ENCODE assay signal across 8 mouse cellular contexts in the genomic region with DNA sequence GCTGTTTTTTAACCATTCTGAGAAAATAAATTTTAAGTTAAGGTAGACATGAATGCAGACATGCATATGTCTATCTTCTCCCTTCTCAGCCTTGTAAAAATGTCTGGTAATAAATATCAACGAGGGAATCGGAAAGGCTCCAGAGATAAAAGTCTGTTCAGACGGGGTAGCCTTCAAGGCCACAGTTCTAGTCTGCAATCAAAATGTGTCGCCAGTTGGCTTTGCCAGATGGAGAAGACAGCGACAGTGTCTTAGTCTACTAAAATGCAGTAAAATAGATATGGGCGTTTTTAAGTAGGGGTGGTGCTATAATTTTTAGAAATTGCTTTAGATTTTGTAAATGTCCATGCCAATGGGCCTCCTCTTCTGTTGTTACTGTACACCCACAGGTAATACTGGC. TPM values are rescaled to one million over a fixed set of nuclear protein-coding genes. Genes with fewer than 3 reads are reported as not detected.
DNase-seq lines count a peak whose midpoint lies in the region; ATAC-seq and TF ChIP-seq lines count a peak whose summit lies in the region.

No protein-coding gene starts in this region.

- peak overlapping the region; percentile 84 for H3K4me2 ChIP-seq in hindbrain, postnatal 0 days (ENCODE audit: low read depth, low read length)
- peak overlapping the region; percentile 78 for H3K4me2 ChIP-seq in midbrain, postnatal 0 days (ENCODE audit: low read depth, low read length, poor library complexity, severe bottlenecking)

- peaks cover 45% of the 10 kb centered on the region for H3K4me1 ChIP-seq in embryonic facial prominence, embryonic 10.5 days
- H3K4me1 ChIP-seq in hindbrain, postnatal 0 days (ENCODE audit: insufficient read depth, low read length), result peaks cover 14% of the 10 kb centered on the region
- H3K4me1 ChIP-seq in midbrain, postnatal 0 days (ENCODE audit: insufficient read depth, low read length), result peaks cover 9% of the 10 kb centered on the region; the same call in 1 of the 2 replicates

- no peak for TF ChIP-seq CTCF in layer of hippocampus, adult 2 months (conservative IDR thresholded peaks at IDR 0.05)
- no peak for TF ChIP-seq CTCF in hindbrain, postnatal 0 days (IDR thresholded peaks at IDR 0.05; ENCODE audit: low read depth)
- TF ChIP-seq CTCF in midbrain, postnatal 0 days (IDR thresholded peaks at IDR 0.05), result no peak

- no peaks in the 10 kb centered on the region for H3K9me3 ChIP-seq in embryonic facial prominence, embryonic 10.5 days
- no peaks in the 10 kb centered on the region for H3K9me3 ChIP-seq in hindbrain, postnatal 0 days (ENCODE audit: low read length)
- H3K9me3 ChIP-seq in midbrain, postnatal 0 days (ENCODE audit: low read length), result no peaks in the 10 kb centered on the region

- WGBS in embryonic facial prominence, embryonic 10.5 days, result 66% methylated on average over 6 of the region's 6 CpGs
- 53% methylated on average over 6 of the region's 6 CpGs for WGBS in hindbrain, postnatal 0 days
- WGBS in midbrain, postnatal 0 days, result 68% methylated on average over 6 of the region's 6 CpGs

- DNase-seq in layer of hippocampus, adult 2 months (ENCODE audit: low spot score in 2 of 2), result peak in 1 of 2 experiments; percentile 10
- no peak for DNase-seq in layer of hippocampus, adult 11-12 months (ENCODE audit: low spot score)
- no peak for DNase-seq in embryonic facial prominence, embryonic 10.5 days (ENCODE audit: low spot score)
- no peak for DNase-seq in hindbrain, postnatal 0 days (ENCODE audit: low spot score)
- no peak for DNase-seq in midbrain, postnatal 0 days (ENCODE audit: low spot score)
- no peak for DNase-seq in right cerebral cortex, postnatal 4 days
- no peak for DNase-seq in left cerebral cortex, adult 9 months (ENCODE audit: low spot score in 2 of 2)
- no peak for DNase-seq in frontal cortex, adult 2 months (ENCODE audit: extremely low spot score in 1 of 2, low spot score in 1 of 2)

- peak overlapping the region; percentile 100; the same call in 1 of the 2 replicates for H3K27ac ChIP-seq in layer of hippocampus, adult 2 months
- no peak overlapping the region for H3K27ac ChIP-seq in embryonic facial prominence, embryonic 10.5 days (replicated peaks)
- H3K27ac ChIP-seq in hindbrain, postnatal 0 days, result no peak overlapping the region
- no peak overlapping the region for H3K27ac ChIP-seq in midbrain, postnatal 0 days (ENCODE audit: low read depth, low read length)

- H3K27me3 ChIP-seq in embryonic facial prominence, embryonic 10.5 days (replicated peaks; ENCODE audit: low read depth, poor library complexity, severe bottlenecking), result no peaks in the 10 kb centered on the region
- H3K27me3 ChIP-seq in hindbrain, postnatal 0 days (ENCODE audit: insufficient read depth, low read length), result no peaks in the 10 kb centered on the region
- H3K27me3 ChIP-seq in midbrain, postnatal 0 days (ENCODE audit: insufficient read depth, low read length), result no peaks in the 10 kb centered on the region

- no peak overlapping the region for H3K9ac ChIP-seq in hindbrain, postnatal 0 days (replicated peaks; ENCODE audit: low read length)
- H3K9ac ChIP-seq in midbrain, postnatal 0 days (replicated peaks; ENCODE audit: low read length, poor library complexity, severe bottlenecking), result no peak overlapping the region

- H3K4me3 ChIP-seq in layer of hippocampus, adult 2 months, result peak overlapping the region; percentile 99
- H3K4me3 ChIP-seq in embryonic facial prominence, embryonic 10.5 days, result peak overlapping the region; percentile 95
- H3K4me3 ChIP-seq in hindbrain, postnatal 0 days (ENCODE audit: low read length), result peak overlapping the region; percentile 93
- H3K4me3 ChIP-seq in midbrain, postnatal 0 days (ENCODE audit: low read depth, low read length), result peak overlapping the region; percentile 14; the same call in 1 of the 2 replicates

- no peak for ATAC-seq in hindbrain, postnatal 0 days
- ATAC-seq in midbrain, postnatal 0 days (ENCODE audit: low FRiP score), result no peak

- peaks cover 38% of the 10 kb centered on the region for H3K36me3 ChIP-seq in embryonic facial prominence, embryonic 10.5 days (replicated peaks)
- peaks cover under 1% of the 10 kb centered on the region; the same call in 1 of the 2 replicates for H3K36me3 ChIP-seq in hindbrain, postnatal 0 days (ENCODE audit: insufficient read depth, low read length)
- no peaks in the 10 kb centered on the region for H3K36me3 ChIP-seq in midbrain, postnatal 0 days (ENCODE audit: insufficient read depth, low read length)

RNA-seq across cellular contexts. Expression of a gene that starts 1.9 kb away (rescaled TPM):
- 10 to 100 TPM; 24.8 to 29.6 TPM for total RNA-seq in layer of hippocampus, adult 2 months (2021)
- polyA plus RNA-seq in embryonic facial prominence, embryonic 10.5 days (2016; fragmentation: Nextera tagmentation; extraction: Ambion mirVana), result 23.5 and 24.7 TPM in 2 replicates
- 8.4 and 10.4 TPM in 2 replicates for total RNA-seq in hindbrain, postnatal 0 days (2014; rRNA removed)
- 14.7 and 14.8 TPM in 2 replicates for polyA plus RNA-seq in hindbrain, postnatal 0 days (2015; fragmentation: Nextera tagmentation; extraction: Ambion mirVana)
- total RNA-seq in midbrain, postnatal 0 days (2014; rRNA removed), result 4.6 and 4.9 TPM in 2 replicates
- 10.7 and 15.1 TPM in 2 replicates for polyA plus RNA-seq in midbrain, postnatal 0 days (2015; fragmentation: Nextera tagmentation; extraction: Ambion mirVana)
- 17.9 and 18.1 TPM in 2 replicates for polyA plus RNA-seq in frontal cortex, adult 2 months (2012; rRNA removed)

RNA-seq across cellular contexts. Expression of a gene that starts 2.2 kb away (rescaled TPM):
- 10 to 100 TPM in 1 of 2 experiments, 1 to 10 TPM in 1; 9.8 to 11.7 TPM for total RNA-seq in layer of hippocampus, adult 2 months (2021)
- 10.6 and 11.0 TPM in 2 replicates for polyA plus RNA-seq in embryonic facial prominence, embryonic 10.5 days (2016; fragmentation: Nextera tagmentation; extraction: Ambion mirVana)
- 13.5 and 14.4 TPM in 2 replicates for total RNA-seq in hindbrain, postnatal 0 days (2014; rRNA removed)
- polyA plus RNA-seq in hindbrain, postnatal 0 days (2015; fragmentation: Nextera tagmentation; extraction: Ambion mirVana), result 6.6 and 7.5 TPM in 2 replicates
- 13.1 and 16.9 TPM in 2 replicates for total RNA-seq in midbrain, postnatal 0 days (2014; rRNA removed)
- polyA plus RNA-seq in midbrain, postnatal 0 days (2015; fragmentation: Nextera tagmentation; extraction: Ambion mirVana), result 8.0 and 9.0 TPM in 2 replicates
- 8.2 and 9.7 TPM in 2 replicates for polyA plus RNA-seq in frontal cortex, adult 2 months (2012; rRNA removed)

RNA-seq across cellular contexts. Expression of a gene that starts 23.1 kb away (rescaled TPM):
- under 1 TPM; 0.33 to 0.37 TPM for total RNA-seq in layer of hippocampus, adult 2 months (2021)
- 0.08 TPM in 1 of 2 replicates, not detected in the other for polyA plus RNA-seq in embryonic facial prominence, embryonic 10.5 days (2016; fragmentation: Nextera tagmentation; extraction: Ambion mirVana)
- total RNA-seq in hindbrain, postnatal 0 days (2014; rRNA removed), result 0.07 TPM in 1 of 2 replicates, not detected in the other
- polyA plus RNA-seq in hindbrain, postnatal 0 days (2015; fragmentation: Nextera tagmentation; extraction: Ambion mirVana), result not detected in 2 replicates
- total RNA-seq in midbrain, postnatal 0 days (2014; rRNA removed), result 0.14 and 0.93 TPM in 2 replicates
- 0.38 TPM in 1 of 2 replicates, not detected in the other for polyA plus RNA-seq in midbrain, postnatal 0 days (2015; fragmentation: Nextera tagmentation; extraction: Ambion mirVana)
- polyA plus RNA-seq in frontal cortex, adult 2 months (2012; rRNA removed), result 12.9 and 24.9 TPM in 2 replicates

Comparison
In these comparisons a context has a peak if more than half of its experiments do, and no peak if none do; other contexts are left out.
1. H3K4me3 ChIP-seq: peak in every context shown above with its lines; median percentile 99 in layer of hippocampus, adult 2 months; 95 in embryonic facial prominence, embryonic 10.5 days; 93 in hindbrain, postnatal 0 days; 14 in midbrain, postnatal 0 days.
2. RNA of a gene that starts 23.1 kb away (polyA plus RNA-seq): 12.9 to 24.9 TPM in frontal cortex, adult 2 months; 0.38 TPM in midbrain, postnatal 0 days, not detected in hindbrain, postnatal 0 days and 0.08 TPM in embryonic facial prominence, embryonic 10.5 days; every median in the first group is over 10 times any median in the second.